Mouse (Mus musculus): Measurements from ENCODE around the gene Mthfs.

GRCm38 (mm10) chr9:89273766-89274165, 63.3 kb downstream of the Mthfs start:
- no peak for TF ChIP-seq CTCF (IDR thresholded peaks at IDR 0.05; ENCODE audit: control insufficient read depth, insufficient read depth, insufficient read length)
- TF ChIP-seq FOSL1 (IDR thresholded peaks at IDR 0.05; ENCODE audit: insufficient read depth, low read length, poor library complexity, severe bottlenecking), result no peak
